Mouse (Mus musculus) layer of hippocampus, adult 2 months (tissue): ENCODE results near the gene Prkrip1. TPM values are rescaled to one million over a fixed set of nuclear protein-coding genes. Genes with fewer than 3 reads are reported as not detected.

Experiments used
- DNase-seq, 2 experiments: peaks; one replicate each; pipeline ENCODE4 v3.0.0; 2022; ENCODE audit warnings: low spot score in 2 of 2
- H3K27ac ChIP-seq: fragments of 200-600 bp; 2 replicates; pipeline ENCODE4 v1.8.1; 2022
- H3K4me3 ChIP-seq: fragments of 200-600 bp; 2 replicates; pipeline ENCODE4 v1.8.1; 2022; ENCODE audit warnings: mild to moderate bottlenecking
- CTCF ChIP-seq: fragments of 200-600 bp; conservative IDR thresholded peaks from 2 replicates; pipeline ENCODE4 v1.8.1; 2022; ENCODE audit warnings: antibody characterized with exemption, mild to moderate bottlenecking, moderate library complexity
- total RNA-seq, 2 experiments: library from RNA; stranded (reverse); gene quantifications; 2 replicates each; pipeline ENCODE4 v1.2.3; 2021

Prkrip1 gene
- total RNA-seq, 2 experiments from 2014 or later: 31.8 to 35.6 TPM

DNA sequence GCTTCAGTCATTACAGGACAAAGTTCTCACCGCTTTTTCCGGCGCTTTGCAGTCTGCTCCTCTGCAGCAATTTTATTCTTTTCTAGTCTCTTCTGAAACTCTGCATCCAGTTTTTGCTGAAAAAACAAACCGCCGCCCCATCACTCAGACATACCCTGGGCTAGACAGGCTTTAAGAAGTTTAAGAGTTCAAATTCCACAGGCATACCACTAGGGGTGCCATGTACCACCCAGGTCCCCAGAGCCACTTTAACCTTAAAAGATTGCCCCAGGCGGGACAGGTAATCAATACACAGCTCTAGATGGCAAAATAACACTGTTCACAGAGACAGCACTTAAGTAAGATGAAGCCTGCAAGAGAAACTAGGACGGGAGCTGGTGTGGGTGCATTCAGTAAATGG, 6.9 kb downstream of the Prkrip1 start:
- Histone ChIP-seq H3K4me3 (no peak overlapping the region), H3K27ac (no peak overlapping the region)
- DNase-seq: no peak
- TF ChIP-seq CTCF: peak; percentile 59

DNA sequence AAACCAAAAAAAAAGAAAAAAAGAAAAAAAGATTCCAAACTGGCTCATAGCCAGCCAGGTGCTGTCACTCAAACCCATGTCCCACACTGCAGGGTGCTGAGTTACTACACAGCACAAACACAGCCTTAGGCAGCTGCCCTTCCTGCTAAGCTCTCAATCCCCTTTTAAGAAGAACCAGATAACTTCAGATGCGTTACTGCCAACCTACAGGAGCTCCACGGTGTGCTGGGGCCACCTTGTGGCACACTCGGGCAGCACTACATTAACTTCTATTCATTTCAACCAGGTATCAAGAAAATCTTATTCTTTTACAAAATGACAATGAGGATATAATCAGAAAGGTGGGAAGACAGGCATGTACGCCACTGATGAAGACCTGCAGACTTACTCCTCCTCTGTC, 12.0 kb downstream of the Prkrip1 start:
- peak in 1 of 2 experiments; percentile 67 for DNase-seq
- Histone ChIP-seq H3K27ac (no peak overlapping the region), H3K4me3 (no peak overlapping the region)
- peak; percentile 96 for TF ChIP-seq CTCF

- no peak for DNase-seq
- peak; percentile 55 for TF ChIP-seq CTCF
- no peak overlapping the region for H3K4me3 ChIP-seq
- peak overlapping the region; percentile 81 for H3K27ac ChIP-seq
These were observed 15.0 kb downstream of the Prkrip1 start for GRCm38 (mm10) chr5:136183766-136184165.

DNA sequence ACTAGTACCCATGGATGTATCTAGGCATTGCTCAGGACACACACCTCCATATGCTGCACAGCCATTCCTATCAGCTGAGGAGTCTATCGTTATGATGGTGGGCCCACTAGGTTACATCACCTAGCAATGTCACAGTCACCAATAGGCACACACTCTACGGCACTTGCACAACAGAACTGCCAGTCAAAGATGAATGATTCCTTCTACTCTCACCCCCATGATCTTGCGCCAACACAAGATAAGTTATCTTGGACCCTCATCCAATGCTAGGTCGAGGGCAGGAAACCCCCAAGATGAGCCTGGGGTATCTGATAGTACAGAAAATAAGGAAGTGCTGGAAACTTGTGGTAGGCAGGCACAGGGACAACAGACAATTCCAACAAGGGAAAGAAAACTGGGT, 15.9 kb downstream of the Prkrip1 start:
- peak overlapping the region; percentile 81 for H3K27ac ChIP-seq
- H3K4me3 ChIP-seq: no peak overlapping the region
- DNase-seq: no peak
- no peak for TF ChIP-seq CTCF

DNA sequence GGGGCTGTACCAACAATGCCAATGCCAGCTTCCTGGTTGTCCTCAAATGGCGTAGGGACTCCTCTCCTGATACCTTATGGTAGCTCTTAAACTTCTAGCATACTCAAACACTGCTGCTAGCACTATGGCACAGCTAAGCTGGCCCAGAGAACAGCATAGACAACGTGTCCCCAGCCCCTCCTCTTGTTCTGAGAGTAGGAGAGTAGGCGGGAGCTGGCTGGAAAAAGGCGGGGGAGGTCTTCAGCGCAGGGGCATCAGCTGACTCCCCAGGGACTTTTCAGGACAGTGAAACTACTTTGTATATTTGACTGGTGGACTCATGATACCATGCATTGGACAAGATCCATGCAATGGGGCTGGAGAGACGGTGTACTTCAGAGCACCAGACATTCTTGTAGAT, 16.7 kb downstream of the Prkrip1 start:
- Histone ChIP-seq H3K4me3 (no peak overlapping the region), H3K27ac (peak overlapping the region; percentile 94)
- TF ChIP-seq CTCF: no peak
- peak; percentile 65 to 79 for DNase-seq

DNA sequence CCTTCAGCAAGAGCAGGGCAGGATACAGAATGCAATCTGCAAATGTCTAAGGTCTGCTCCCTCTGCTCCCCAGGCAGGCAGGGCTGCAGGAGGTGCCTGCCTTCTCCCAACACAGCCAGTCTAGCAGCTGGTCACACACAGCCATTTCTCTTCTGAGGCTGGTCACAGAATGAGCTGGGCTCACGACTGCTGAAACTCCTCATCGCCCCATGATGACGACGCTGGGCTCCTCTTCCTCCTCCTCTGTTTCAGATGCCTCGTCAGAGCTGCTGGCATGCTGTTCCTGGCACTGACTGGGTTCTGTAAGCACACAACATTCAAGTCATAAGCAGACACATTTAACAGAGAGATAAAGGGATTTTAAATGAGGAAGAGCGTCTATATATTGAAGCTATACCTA, 17.6 kb downstream of the Prkrip1 start:
- Histone ChIP-seq H3K27ac (peak overlapping the region; percentile 94), H3K4me3 (no peak overlapping the region)
- DNase-seq: peak; percentile 49 to 50
- TF ChIP-seq CTCF: no peak

DNA sequence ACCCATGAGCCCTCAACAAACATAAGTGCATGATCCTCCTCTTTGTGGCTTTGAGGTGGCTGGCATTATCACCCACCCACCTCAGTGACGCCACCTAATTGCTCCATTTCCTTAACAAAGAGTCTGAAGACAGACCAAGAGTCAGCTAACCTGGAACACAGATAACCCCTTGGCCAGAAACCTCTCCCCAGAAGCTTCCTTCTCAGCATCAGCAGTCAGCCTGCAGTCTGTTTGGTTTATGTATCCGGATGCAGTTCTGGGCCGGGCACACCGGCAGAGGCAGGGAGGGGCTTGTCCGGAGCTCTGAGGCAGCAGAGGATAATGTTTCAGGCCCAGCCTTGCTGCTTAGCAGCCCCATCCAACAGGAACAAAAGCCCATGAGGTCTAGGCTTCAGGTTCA, 19.2 kb downstream of the Prkrip1 start:
- Histone ChIP-seq H3K4me3 (no peak overlapping the region), H3K27ac (no peak overlapping the region)
- no peak for TF ChIP-seq CTCF
- no peak for DNase-seq

DNA sequence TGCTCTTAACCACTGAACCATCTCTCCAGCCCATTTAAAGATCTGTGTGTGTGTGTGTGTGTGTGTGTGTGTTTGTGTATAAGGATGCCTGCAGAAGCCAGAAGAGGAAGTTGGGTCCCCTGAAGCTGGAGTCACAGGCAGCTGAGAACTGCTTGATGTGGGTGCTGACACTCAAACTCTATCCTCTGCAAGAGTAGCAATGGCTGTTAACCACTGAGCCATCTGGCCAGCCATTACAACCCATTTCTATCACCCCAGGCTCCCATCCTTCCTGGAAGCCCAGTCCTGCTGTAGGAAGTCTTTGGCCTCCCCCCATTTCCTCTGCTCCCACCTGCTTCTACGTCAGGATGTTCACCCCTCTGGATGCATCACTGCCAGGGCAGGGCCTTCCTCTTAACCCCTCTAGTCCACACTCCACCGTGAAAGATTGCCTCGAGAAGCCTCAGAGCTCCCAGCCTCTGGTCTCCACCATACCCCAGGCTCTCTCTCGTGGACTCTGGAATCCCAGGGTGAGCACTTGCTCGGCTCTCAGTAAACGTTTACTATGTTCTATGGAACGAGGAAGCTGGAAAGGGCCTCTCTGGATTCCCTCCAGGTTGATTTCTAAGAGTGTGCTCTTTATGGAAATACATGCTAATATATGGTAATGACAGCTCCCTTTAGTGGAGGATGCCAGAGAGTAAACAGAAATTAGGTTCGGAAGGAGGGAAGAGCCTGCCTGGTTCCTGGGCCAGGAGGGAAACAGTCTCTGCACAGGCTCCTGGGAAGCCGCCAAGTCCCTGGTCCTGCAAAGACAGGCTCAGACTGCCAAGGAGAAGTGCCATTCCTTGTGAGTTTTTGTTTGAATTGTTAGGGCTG, 24.9 kb downstream of the Prkrip1 start:
- no peak for TF ChIP-seq CTCF
- peak overlapping the region; percentile 43 for H3K27ac ChIP-seq
- peak; percentile 58 to 70 for DNase-seq
- H3K4me3 ChIP-seq: no peak overlapping the region

- TF ChIP-seq CTCF: no peak
- no peak overlapping the region for H3K4me3 ChIP-seq
- no peak overlapping the region for H3K27ac ChIP-seq
- DNase-seq: no peak
These were observed 25.8 kb downstream of the Prkrip1 start for GRCm38 (mm10) chr5:136172939-136173338.

DNA sequence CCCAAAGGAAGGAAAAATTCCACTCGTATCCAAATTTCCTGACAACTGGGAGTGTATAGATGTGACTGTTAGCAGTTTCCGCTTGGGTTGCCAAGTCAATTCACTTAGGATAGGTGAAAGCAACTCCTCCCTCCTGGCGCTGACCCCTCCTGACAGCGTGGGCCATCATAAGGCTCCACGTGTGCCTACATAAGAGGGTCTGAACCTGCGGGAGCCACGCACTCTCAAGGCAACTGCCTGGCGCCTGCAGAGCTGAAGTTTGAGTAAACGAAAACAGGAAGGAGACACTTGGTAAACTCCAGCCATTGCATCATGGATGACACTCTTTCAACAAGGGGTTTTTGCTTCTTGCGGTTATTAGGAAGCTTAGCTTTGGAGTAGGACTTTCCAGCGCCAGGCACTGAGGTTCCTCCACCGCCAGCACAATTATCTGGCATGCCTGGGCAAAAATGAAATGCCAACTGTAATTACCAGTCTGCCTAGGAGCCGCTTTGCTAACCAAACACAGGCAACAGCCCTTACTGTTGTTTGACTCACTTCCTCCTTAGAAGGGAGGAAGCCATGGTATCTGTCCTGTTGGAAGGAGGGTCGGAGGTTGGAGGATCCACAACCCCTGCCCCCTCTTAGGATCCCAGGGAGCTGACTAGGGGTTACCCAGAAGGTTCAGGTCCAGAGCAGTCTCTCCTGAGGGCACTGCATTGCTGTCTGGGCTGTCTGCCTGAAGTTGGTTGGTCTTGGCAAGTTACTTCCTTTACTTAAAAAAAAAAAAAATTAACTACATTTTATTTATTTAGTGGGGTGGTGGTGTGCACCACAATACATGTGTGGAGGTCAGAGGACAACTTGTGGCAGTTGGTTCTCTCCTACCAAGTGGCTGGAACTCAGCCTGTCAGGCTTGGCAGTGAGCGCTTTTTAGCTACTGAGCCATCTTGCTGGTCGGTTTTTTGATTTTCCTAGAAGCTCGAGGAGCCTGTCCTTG, 27.1 kb downstream of the Prkrip1 start:
- no peak for TF ChIP-seq CTCF
- Histone ChIP-seq H3K27ac (peak overlapping the region; percentile 94), H3K4me3 (peak overlapping the region; percentile 76)
- no peak for DNase-seq

- Histone ChIP-seq H3K4me3 (peak within 1 kb of the TSS; percentile 76), H3K27ac (peak within 1 kb of the TSS; percentile 94)
- TF ChIP-seq CTCF: no peak
- peak; percentile 82 to 86 for DNase-seq
These were observed 28.0 kb downstream of the Prkrip1 start, which contains the start of gene Orai2 for GRCm38 (mm10) chr5:136170512-136171362. TSS of gene Orai2 (minus strand) at chr5:136170713.
